Mouse (Mus musculus): Measurements from ENCODE around the gene Tead4. TPM values are rescaled to one million over a fixed set of nuclear protein-coding genes. Genes with fewer than 3 reads are reported as not detected.

The Tead4 gene
- total RNA-seq, 1 experiment from 2014 or later = 4.7 TPM

Other genes with a start within 250 kb of the Tead4 start
- gene Tspan9, start 157.2 kb downstream of the Tead4 start, total RNA-seq (2021) = 53.9 and 59.0 TPM in 2 replicates
- gene Tulp3, start 55.0 kb upstream of the Tead4 start, total RNA-seq (2021) = 28.9 and 36.7 TPM in 2 replicates
- gene Rhno1, start 62.1 kb upstream of the Tead4 start, total RNA-seq (2021) = 23.7 and 25.6 TPM in 2 replicates
- 15.0 and 16.7 TPM in 2 replicates for gene Foxm1, start 62.1 kb upstream of the Tead4 start, total RNA-seq (2021)
- not detected in 2 replicates for gene Tex52, start 74.6 kb upstream of the Tead4 start, total RNA-seq (2021)
- not detected in 2 replicates for gene Gm44596, start 74.7 kb upstream of the Tead4 start, total RNA-seq (2021)
- gene Nrip2, start 98.5 kb upstream of the Tead4 start, total RNA-seq (2021) = 2.7 and 2.9 TPM in 2 replicates
- 21.6 and 35.8 TPM in 2 replicates for gene Itfg2, start 124.1 kb upstream of the Tead4 start, total RNA-seq (2021)
- 198 and 230 TPM in 2 replicates for gene Fkbp4, start 137.9 kb upstream of the Tead4 start, total RNA-seq (2021)
- gene Pzp, start 225.9 kb upstream of the Tead4 start, total RNA-seq (2021) = 21.9 and 306 TPM in 2 replicates

Measured in adrenal gland, postnatal 14 days (tissue).